Mouse (Mus musculus) heart, postnatal 0 days (tissue): ENCODE results near the gene Shisa9.

Experiments used
- CTCF ChIP-seq: IDR thresholded peaks from 2 replicates; pipeline ENCODE4 v1.5.1; 2016; ENCODE audit warnings: antibody characterized with exemption, control low read depth, low read depth
- EP300 ChIP-seq: IDR thresholded peaks from 2 replicates; pipeline ENCODE4 v1.6.1; 2016; ENCODE audit warnings: antibody characterized with exemption, low read depth

DNA sequence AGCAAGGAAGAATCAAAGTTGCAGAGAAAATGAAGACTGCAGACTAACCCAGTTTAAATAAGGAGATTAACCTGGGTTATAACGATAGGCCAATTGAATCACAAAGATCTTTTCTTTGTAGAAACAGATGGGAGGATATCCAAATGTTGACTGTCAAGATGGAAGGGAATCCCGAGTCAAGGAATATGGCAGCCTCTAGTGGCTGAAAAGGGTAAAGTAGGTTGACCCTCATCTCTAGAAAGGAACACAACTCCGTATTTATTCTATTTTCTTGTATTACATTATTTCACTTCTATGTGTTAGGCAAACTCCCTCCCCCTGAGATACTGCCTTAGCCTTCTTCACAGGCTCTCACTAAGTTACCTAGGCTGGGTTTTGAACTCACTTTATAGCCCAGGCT is 217.3 kb downstream of the Shisa9 start:
- TF ChIP-seq CTCF (peak; percentile 70), EP300 (no peak)
